Mouse (Mus musculus): ENCODE measurements around the gene Misp. TPM values are rescaled to one million over a fixed set of nuclear protein-coding genes. Genes with fewer than 3 reads are reported as not detected.

Gene Misp
- 5.4 and 7.8 TPM in 2 replicates for polyA plus RNA-seq (2015; fragmentation: Nextera tagmentation; extraction: Ambion mirVana)

GRCm38 (mm10) chr10:79820782-79821181 is at the start of gene Misp:
Gene Misp, plus strand, starts transcription at chr10:79820989.
- no peak for ATAC-seq (ENCODE audit: insufficient number of reproducible peaks, low FRiP score, low TSS enrichment, low read depth)
- H3K4me2 ChIP-seq (replicated peaks), result no peak within 1 kb of the TSS
- H3K9me3 ChIP-seq (replicated peaks), result no peaks in the 10 kb centered on the region
- WGBS, result 61% methylated on average over 11 of the region's 11 CpGs
- H3K36me3 ChIP-seq, result peaks cover 29% of the 10 kb centered on the region
- peaks cover 22% of the 10 kb centered on the region for H3K4me1 ChIP-seq
- no peaks in the 10 kb centered on the region for H3K27me3 ChIP-seq
- H3K4me3 ChIP-seq (replicated peaks), result no peak within 1 kb of the TSS
- H3K27ac ChIP-seq (replicated peaks), result 0 out of 2 replicates have a peak within 1 kb of the TSS, but pooled peaks have one; percentile 58
- no peak within 1 kb of the TSS for H3K9ac ChIP-seq

GRCm38 (mm10) chr10:79772320-79772719 is 48.5 kb upstream of the Misp start:
- H3K9ac ChIP-seq, result no peak overlapping the region
- no peaks in the 10 kb centered on the region for H3K9me3 ChIP-seq (replicated peaks)
- no peak overlapping the region for H3K27ac ChIP-seq (replicated peaks)
- 91% methylated on average over 3 of the region's 3 CpGs for WGBS
- peaks cover 20% of the 10 kb centered on the region for H3K4me1 ChIP-seq
- no peak overlapping the region for H3K4me2 ChIP-seq (replicated peaks)
- no peak overlapping the region for H3K4me3 ChIP-seq (replicated peaks)
- H3K27me3 ChIP-seq, result no peaks in the 10 kb centered on the region
- no peaks in the 10 kb centered on the region for H3K36me3 ChIP-seq
- ATAC-seq (ENCODE audit: insufficient number of reproducible peaks, low FRiP score, low TSS enrichment, low read depth), result no peak

- Histone ChIP-seq H3K9ac (no peak overlapping the region), H3K4me3 (replicated peaks) (no peak overlapping the region), H3K4me1 (peaks cover 20% of the 10 kb centered on the region), H3K9me3 (replicated peaks) (no peaks in the 10 kb centered on the region), H3K27me3 (no peaks in the 10 kb centered on the region), H3K36me3 (no peaks in the 10 kb centered on the region), H3K4me2 (replicated peaks) (no peak overlapping the region), H3K27ac (replicated peaks) (no peak overlapping the region)
- ATAC-seq (ENCODE audit: insufficient number of reproducible peaks, low FRiP score, low TSS enrichment, low read depth), result no peak
- WGBS, result 89% methylated on average over 2 of the region's 2 CpGs
Observed at GRCm38 (mm10) chr10:79773208-79773607, 47.6 kb upstream of the Misp start.

GRCm38 (mm10) chr10:79774486-79775279 is 46.1 kb upstream of the Misp start:
- Histone ChIP-seq H3K36me3 (no peaks in the 10 kb centered on the region), H3K4me1 (peaks cover 22% of the 10 kb centered on the region), H3K9me3 (replicated peaks) (no peaks in the 10 kb centered on the region), H3K27ac (replicated peaks) (no peak overlapping the region), H3K4me2 (replicated peaks) (no peak overlapping the region), H3K27me3 (no peaks in the 10 kb centered on the region), H3K9ac (no peak overlapping the region), H3K4me3 (replicated peaks) (no peak overlapping the region)
- 72% methylated on average over 5 of the region's 5 CpGs for WGBS
- ATAC-seq (ENCODE audit: insufficient number of reproducible peaks, low FRiP score, low TSS enrichment, low read depth), result no peak

DNA sequence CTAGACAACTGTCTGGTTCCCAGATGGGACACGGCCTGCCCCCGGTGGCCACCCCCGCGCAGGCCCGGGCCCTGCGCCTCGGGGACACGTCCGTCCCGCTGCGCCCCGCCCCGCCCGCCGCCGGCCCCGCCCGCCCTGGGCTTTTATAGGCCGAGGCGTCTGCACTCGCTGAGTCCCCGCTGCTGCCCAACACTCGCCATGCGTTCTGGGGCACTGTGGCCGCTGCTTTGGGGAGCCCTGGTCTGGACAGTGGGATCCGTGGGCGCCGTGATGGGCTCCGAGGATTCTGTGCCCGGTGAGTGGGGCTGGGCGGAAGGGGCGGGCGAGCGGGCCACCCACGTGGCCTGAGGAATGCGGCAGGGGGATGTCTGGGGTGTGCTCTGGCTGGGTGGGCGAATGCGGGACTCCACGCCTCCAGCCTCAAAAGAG is 43.7 kb upstream of the Misp start, which contains the start of gene Fstl3:
Gene Fstl3 (plus strand): TSS at position 170 of the 429 bp plus-strand sequence.
- peak within 1 kb of the TSS; percentile 68 for H3K27ac ChIP-seq (replicated peaks)
- no peak for ATAC-seq (ENCODE audit: insufficient number of reproducible peaks, low FRiP score, low TSS enrichment, low read depth)

DNA sequence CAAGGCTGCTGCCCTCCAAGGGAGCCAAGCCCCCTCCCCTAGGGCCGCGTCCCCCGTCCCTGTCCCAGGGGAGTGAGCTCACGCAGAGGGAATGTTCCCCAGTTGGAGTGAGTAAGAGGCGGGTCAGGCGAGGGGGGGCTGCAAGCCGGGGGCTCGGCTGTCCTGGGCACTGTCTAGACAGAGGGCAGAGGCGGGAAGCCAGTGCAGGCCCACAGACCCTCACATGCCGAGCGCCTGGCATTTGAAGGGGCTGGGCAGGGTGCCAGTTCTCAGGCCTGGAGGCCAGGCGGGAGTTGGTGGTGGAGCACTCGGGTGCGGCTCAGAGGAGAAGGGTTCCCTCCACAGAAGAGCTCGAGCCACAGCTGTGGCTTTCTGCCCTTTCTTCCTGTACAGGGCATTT is 42.8 kb upstream of the Misp start:
- peaks cover 13% of the 10 kb centered on the region for H3K27me3 ChIP-seq
- no peaks in the 10 kb centered on the region for H3K36me3 ChIP-seq
- H3K4me1 ChIP-seq, result peaks cover 38% of the 10 kb centered on the region
- WGBS, result 9% methylated on average over 15 of the region's 15 CpGs
- peak; percentile 29 for ATAC-seq (ENCODE audit: insufficient number of reproducible peaks, low FRiP score, low TSS enrichment, low read depth)
- no peaks in the 10 kb centered on the region for H3K9me3 ChIP-seq (replicated peaks)
- peak overlapping the region; percentile 68 for H3K27ac ChIP-seq (replicated peaks)
- H3K4me3 ChIP-seq (replicated peaks), result peak overlapping the region; percentile 48
- H3K4me2 ChIP-seq (replicated peaks), result peak overlapping the region; percentile 84
- no peak overlapping the region for H3K9ac ChIP-seq

More for the DNA sequence above, 43.7 kb upstream of the Misp start, which contains the start of gene Fstl3:
- no peaks in the 10 kb centered on the region for H3K36me3 ChIP-seq
- H3K4me3 ChIP-seq (replicated peaks), result peak within 1 kb of the TSS; percentile 48
- peaks cover 38% of the 10 kb centered on the region for H3K4me1 ChIP-seq
- H3K4me2 ChIP-seq (replicated peaks), result peak within 1 kb of the TSS; percentile 84
- peaks cover 8% of the 10 kb centered on the region; the same call in 1 of the 2 replicates for H3K27me3 ChIP-seq
- H3K9ac ChIP-seq, result peak within 1 kb of the TSS; percentile 16; the same call in 1 of the 2 replicates
- H3K9me3 ChIP-seq (replicated peaks), result no peaks in the 10 kb centered on the region
- 2% methylated on average over 39 of the region's 39 CpGs for WGBS

DNA sequence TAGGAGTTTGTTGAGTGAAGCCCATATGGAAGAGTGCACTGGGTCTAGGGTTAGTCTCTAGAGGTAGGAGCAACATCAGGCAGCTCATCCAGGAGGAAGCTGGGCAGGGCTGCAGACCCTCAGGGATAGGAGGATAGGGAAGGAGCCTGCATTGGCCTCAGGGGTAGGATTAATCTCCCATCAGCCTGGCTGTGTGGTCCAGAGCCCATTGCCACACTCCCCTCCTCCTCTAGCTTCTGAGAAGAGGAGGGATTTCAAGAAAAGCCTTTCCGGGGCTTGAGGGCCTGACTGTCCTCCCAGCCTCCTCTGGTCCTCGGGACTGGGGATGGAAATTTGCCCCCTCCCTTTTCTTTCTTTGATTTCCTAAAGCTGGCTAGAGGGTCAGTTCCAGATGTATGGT is 41.6 kb upstream of the Misp start:
- ATAC-seq (ENCODE audit: insufficient number of reproducible peaks, low FRiP score, low TSS enrichment, low read depth), result no peak
- Histone ChIP-seq H3K27me3 (peaks cover 13% of the 10 kb centered on the region), H3K9ac (no peak overlapping the region), H3K27ac (replicated peaks) (no peak overlapping the region), H3K9me3 (replicated peaks) (no peaks in the 10 kb centered on the region), H3K4me3 (replicated peaks) (no peak overlapping the region), H3K4me1 (peaks cover 38% of the 10 kb centered on the region), H3K4me2 (replicated peaks) (peak overlapping the region; percentile 87; the same call in 1 of the 2 replicates), H3K36me3 (no peaks in the 10 kb centered on the region)
- WGBS, result 18% methylated on average over 2 of the region's 2 CpGs

- Histone ChIP-seq H3K27me3 (peaks cover 13% of the 10 kb centered on the region), H3K27ac (replicated peaks) (peak overlapping the region; percentile 51; the same call in 1 of the 2 replicates), H3K9ac (no peak overlapping the region), H3K4me1 (peaks cover 38% of the 10 kb centered on the region), H3K9me3 (replicated peaks) (no peaks in the 10 kb centered on the region), H3K4me2 (replicated peaks) (peak overlapping the region; percentile 87), H3K36me3 (no peaks in the 10 kb centered on the region), H3K4me3 (replicated peaks) (peak overlapping the region; percentile 48)
- ATAC-seq (ENCODE audit: insufficient number of reproducible peaks, low FRiP score, low TSS enrichment, low read depth), result peak; percentile 89
- WGBS, result 2% methylated on average over 55 of the region's 55 CpGs
Observed at GRCm38 (mm10) chr10:79779784-79780663, 40.8 kb upstream of the Misp start.

DNA sequence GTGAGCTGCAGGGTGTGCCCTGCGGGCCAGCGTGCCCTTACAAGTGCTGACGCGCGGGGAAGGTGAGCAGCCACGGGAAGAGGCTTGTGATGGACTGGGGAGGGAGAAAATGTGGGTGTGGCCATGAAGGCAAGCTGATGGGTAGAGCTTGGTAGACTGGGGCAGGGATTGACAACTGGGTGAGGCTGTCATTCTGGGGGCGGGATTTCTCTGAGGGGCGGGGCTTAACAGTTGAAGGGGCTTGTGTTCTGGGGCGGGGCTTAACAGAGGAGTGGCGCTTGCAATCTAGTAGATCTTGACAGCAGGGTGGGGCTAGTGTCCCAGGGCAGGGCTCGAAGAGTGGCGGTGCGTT is 40.1 kb upstream of the Misp start:
- H3K9me3 ChIP-seq (replicated peaks), result no peaks in the 10 kb centered on the region
- H3K4me3 ChIP-seq (replicated peaks), result peak overlapping the region; percentile 48
- peaks cover 38% of the 10 kb centered on the region for H3K4me1 ChIP-seq
- no peaks in the 10 kb centered on the region for H3K36me3 ChIP-seq
- peaks cover 13% of the 10 kb centered on the region for H3K27me3 ChIP-seq
- peak overlapping the region; percentile 87 for H3K4me2 ChIP-seq (replicated peaks)
- H3K9ac ChIP-seq, result no peak overlapping the region
- H3K27ac ChIP-seq (replicated peaks), result peak overlapping the region; percentile 51; the same call in 1 of the 2 replicates
- ATAC-seq (ENCODE audit: insufficient number of reproducible peaks, low FRiP score, low TSS enrichment, low read depth), result peak; percentile 70; the same call in 1 of the 2 replicates
- 0% methylated on average over 12 of the region's 13 CpGs for WGBS

DNA sequence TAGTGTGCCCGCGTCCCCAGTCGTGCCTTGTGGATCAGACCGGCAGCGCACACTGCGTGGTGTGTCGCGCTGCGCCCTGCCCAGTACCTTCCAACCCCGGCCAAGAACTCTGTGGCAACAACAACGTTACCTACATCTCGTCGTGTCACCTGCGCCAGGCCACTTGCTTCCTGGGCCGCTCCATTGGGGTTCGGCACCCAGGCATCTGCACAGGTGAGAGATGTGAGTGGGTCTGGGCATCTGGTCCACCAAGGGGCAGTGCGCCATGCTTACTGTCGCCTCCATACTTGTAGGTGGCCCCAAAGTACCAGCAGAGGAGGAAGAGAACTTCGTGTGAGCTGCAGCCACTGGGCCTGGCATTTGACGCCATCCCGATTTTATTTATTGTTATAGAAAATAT is 39.6 kb upstream of the Misp start:
- ATAC-seq (ENCODE audit: insufficient number of reproducible peaks, low FRiP score, low TSS enrichment, low read depth), result no peak
- Histone ChIP-seq H3K9me3 (replicated peaks) (no peaks in the 10 kb centered on the region), H3K4me1 (peaks cover 38% of the 10 kb centered on the region), H3K36me3 (no peaks in the 10 kb centered on the region), H3K4me3 (replicated peaks) (peak overlapping the region; percentile 48), H3K27me3 (peaks cover 13% of the 10 kb centered on the region), H3K27ac (replicated peaks) (no peak overlapping the region; the same call in 1 of the 2 replicates), H3K9ac (no peak overlapping the region), H3K4me2 (replicated peaks) (peak overlapping the region; percentile 87)
- WGBS, result 28% methylated on average over 21 of the region's 21 CpGs

- Histone ChIP-seq H3K4me1 (peaks cover 35% of the 10 kb centered on the region), H3K4me3 (replicated peaks) (no peak overlapping the region), H3K4me2 (replicated peaks) (no peak overlapping the region), H3K9me3 (replicated peaks) (no peaks in the 10 kb centered on the region), H3K27ac (replicated peaks) (no peak overlapping the region), H3K9ac (no peak overlapping the region), H3K27me3 (peaks cover 13% of the 10 kb centered on the region), H3K36me3 (no peaks in the 10 kb centered on the region)
- 56% methylated on average over 5 of the region's 5 CpGs for WGBS
- ATAC-seq (ENCODE audit: insufficient number of reproducible peaks, low FRiP score, low TSS enrichment, low read depth), result no peak
Observed at GRCm38 (mm10) chr10:79781956-79782355, 38.8 kb upstream of the Misp start.

Measured in embryonic facial prominence, embryonic 15.5 days (tissue).